Mouse (Mus musculus) hindbrain, embryonic 13.5 days (tissue): Measurements from ENCODE around the gene Osbpl10. TPM values are rescaled to one million over a fixed set of nuclear protein-coding genes. Genes with fewer than 3 reads are reported as not detected.
A peak's percentile ranks its signal among the peaks of the same experiment; 100 is the strongest.
"Not testable (repeated sequence)": the region's sequence is repeated elsewhere in the genome, so short reads cannot be mapped to it uniquely, and the experiment has no call there.

ENCODE experiments used
- ATAC-seq: fragments of 200-750 bp; cut with Nextera tagmentation; 2 replicates; pipeline ENCODE4 v1.8.0; 2017; ENCODE audit warnings: moderate TSS enrichment; ENCODE audit not compliant: low FRiP score
- H3K27ac ChIP-seq: fragments of 300-500 bp; sonication (generic); 2 replicates; pipeline ENCODE4 v1.5.1; 2015; ENCODE audit warnings: inconsistent platforms, mild to moderate bottlenecking, moderate library complexity
- H3K27me3 ChIP-seq: fragments of 300-500 bp; sonication (generic); 2 replicates; pipeline ENCODE4 v1.6.1; 2015; ENCODE audit warnings: mild to moderate bottlenecking, inconsistent platforms
- H3K36me3 ChIP-seq: fragments of 300-500 bp; sonication (generic); 2 replicates; pipeline ENCODE4 v1.6.1; 2015; ENCODE audit warnings: mild to moderate bottlenecking, inconsistent platforms
- H3K4me1 ChIP-seq: fragments of 300-500 bp; sonication (generic); replicated peaks from 2 replicates; pipeline ENCODE4 v1.6.1; 2015; ENCODE audit warnings: inconsistent platforms
- H3K4me2 ChIP-seq: fragments of 300-500 bp; sonication (generic); 2 replicates; pipeline ENCODE4 v1.6.1; 2015; ENCODE audit warnings: inconsistent platforms, mild to moderate bottlenecking, moderate library complexity
- H3K4me3 ChIP-seq: fragments of 300-500 bp; sonication (generic); 2 replicates; pipeline ENCODE4 v1.5.1; 2015; ENCODE audit warnings: mild to moderate bottlenecking, inconsistent platforms
- H3K9ac ChIP-seq: fragments of 300-500 bp; sonication (generic); 2 replicates; pipeline ENCODE4 v1.6.1; 2015; ENCODE audit warnings: mild to moderate bottlenecking, inconsistent platforms
- H3K9me3 ChIP-seq: fragments of 300-500 bp; sonication (generic); 2 replicates; pipeline ENCODE4 v1.6.1; 2016; ENCODE audit warnings: inconsistent platforms
- WGBS: fragments of 180-500 bp; shearing (Covaris S2); methylation state at CpG from one replicate; pipeline ENCODE4 v1.1.7; 2015; 5-methylcytosine and 5-hydroxymethylcytosine counted together
- polyA plus RNA-seq: library from polyadenylated mRNA; unstranded; fragments of >200 nt; fragmentation: Nextera tagmentation; extraction: Ambion mirVana; gene quantifications from 2 replicates; pipeline ENCODE4 v1.2.1, GENCODE M21; 2015

Osbpl10 gene
- polyA plus RNA-seq, 1 experiment from 2014 or later = 1.8 TPM

GRCm38 (mm10) chr9:115020141-115020540 is 41.8 kb downstream of the Osbpl10 start:
- no peak for ATAC-seq
- H3K27ac ChIP-seq = no peak overlapping the region
- H3K4me2 ChIP-seq = no peak overlapping the region
- no peaks in the 10 kb centered on the region for H3K27me3 ChIP-seq
- H3K9ac ChIP-seq = no peak overlapping the region
- H3K9me3 ChIP-seq = no peaks in the 10 kb centered on the region
- WGBS = 87% methylated on average over 7 of the region's 7 CpGs
- no peaks in the 10 kb centered on the region for H3K36me3 ChIP-seq
- H3K4me1 ChIP-seq = no peaks in the 10 kb centered on the region
- H3K4me3 ChIP-seq = no peak overlapping the region

GRCm38 (mm10) chr9:115021419-115021818 is 43.0 kb downstream of the Osbpl10 start:
- Histone ChIP-seq H3K9ac (no peak overlapping the region), H3K9me3 (no peaks in the 10 kb centered on the region), H3K27ac (no peak overlapping the region), H3K4me3 (no peak overlapping the region), H3K27me3 (no peaks in the 10 kb centered on the region), H3K4me2 (no peak overlapping the region), H3K4me1 (no peaks in the 10 kb centered on the region), H3K36me3 (no peaks in the 10 kb centered on the region)
- 97% methylated on average over 2 of the region's 2 CpGs for WGBS
- ATAC-seq = no peak

GRCm38 (mm10) chr9:115023137-115023536 is 44.8 kb downstream of the Osbpl10 start:
- no peak overlapping the region for H3K4me3 ChIP-seq
- WGBS = 75% methylated on average over 3 of the region's 3 CpGs

GRCm38 (mm10) chr9:115023708-115024383 is 45.5 kb downstream of the Osbpl10 start:
- no peak overlapping the region for H3K9ac ChIP-seq
- H3K4me3 ChIP-seq = no peak overlapping the region
- no peaks in the 10 kb centered on the region for H3K9me3 ChIP-seq
- no peak overlapping the region for H3K4me2 ChIP-seq
- H3K27me3 ChIP-seq = no peaks in the 10 kb centered on the region
- H3K4me1 ChIP-seq = peaks cover under 1% of the 10 kb centered on the region; the same call in 1 of the 2 replicates
- 91% methylated on average over 10 of the region's 10 CpGs for WGBS
- no peak overlapping the region for H3K27ac ChIP-seq
- ATAC-seq = no peak
- no peaks in the 10 kb centered on the region for H3K36me3 ChIP-seq

More at GRCm38 (mm10) chr9:115023137-115023536, 44.8 kb downstream of the Osbpl10 start:
- no peak overlapping the region for H3K4me2 ChIP-seq
- no peaks in the 10 kb centered on the region for H3K9me3 ChIP-seq
- H3K9ac ChIP-seq = no peak overlapping the region
- H3K27me3 ChIP-seq = no peaks in the 10 kb centered on the region
- ATAC-seq = no peak
- H3K27ac ChIP-seq = no peak overlapping the region
- H3K36me3 ChIP-seq = no peaks in the 10 kb centered on the region
- H3K4me1 ChIP-seq = no peaks in the 10 kb centered on the region

DNA sequence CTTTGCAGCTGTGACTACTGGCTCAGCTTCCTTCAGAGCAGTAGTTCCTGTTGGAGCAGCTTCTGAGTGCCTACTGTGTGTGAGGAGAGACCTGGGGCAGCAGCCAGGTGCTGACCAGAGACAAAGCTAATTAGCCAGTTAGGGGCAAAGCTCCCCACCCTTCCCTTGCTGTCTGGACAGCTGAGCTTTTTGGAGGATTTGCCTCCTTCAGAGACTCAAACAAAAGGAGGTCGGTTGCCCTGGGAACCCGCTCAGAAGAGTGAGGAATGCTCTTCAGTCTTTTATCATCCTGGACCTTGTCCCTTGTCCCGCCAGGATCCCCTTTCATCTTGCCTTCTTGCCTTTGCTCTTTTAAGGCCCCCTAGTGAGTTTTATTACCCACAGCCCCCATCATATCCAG is 50.9 kb downstream of the Osbpl10 start:
- H3K27me3 ChIP-seq = peaks cover 14% of the 10 kb centered on the region; the same call in 1 of the 2 replicates
- ATAC-seq = peak; percentile 57; the same call in 1 of the 2 replicates
- H3K4me1 ChIP-seq = peaks cover 10% of the 10 kb centered on the region
- H3K36me3 ChIP-seq = no peaks in the 10 kb centered on the region
- WGBS = 5% methylated on average over 3 of the region's 3 CpGs
- H3K27ac ChIP-seq = no peak overlapping the region
- no peaks in the 10 kb centered on the region for H3K9me3 ChIP-seq
- no peak overlapping the region for H3K9ac ChIP-seq
- no peak overlapping the region for H3K4me2 ChIP-seq
- H3K4me3 ChIP-seq = no peak overlapping the region

GRCm38 (mm10) chr9:115030581-115030980 is 52.2 kb downstream of the Osbpl10 start:
- Histone ChIP-seq H3K4me1 (peaks cover 10% of the 10 kb centered on the region), H3K9ac (no peak overlapping the region), H3K36me3 (no peaks in the 10 kb centered on the region), H3K4me2 (no peak overlapping the region), H3K27me3 (peaks cover 14% of the 10 kb centered on the region; the same call in 1 of the 2 replicates), H3K27ac (no peak overlapping the region), H3K4me3 (no peak overlapping the region), H3K9me3 (no peaks in the 10 kb centered on the region)
- WGBS = 38% methylated on average over 4 of the region's 4 CpGs
- no peak for ATAC-seq

- not testable (repeated sequence) for H3K4me2 ChIP-seq, H3K27ac ChIP-seq, ATAC-seq, H3K9ac ChIP-seq, H3K36me3 ChIP-seq, H3K4me3 ChIP-seq, H3K9me3 ChIP-seq
- WGBS = 100% methylated on average over 1 of the region's 1 CpGs
- Histone ChIP-seq H3K4me1 (peaks cover 10% of the 10 kb centered on the region), H3K27me3 (peaks cover 17% of the 10 kb centered on the region; the same call in 1 of the 2 replicates)
Measured at GRCm38 (mm10) chr9:115031046-115031445, 52.7 kb downstream of the Osbpl10 start.

DNA sequence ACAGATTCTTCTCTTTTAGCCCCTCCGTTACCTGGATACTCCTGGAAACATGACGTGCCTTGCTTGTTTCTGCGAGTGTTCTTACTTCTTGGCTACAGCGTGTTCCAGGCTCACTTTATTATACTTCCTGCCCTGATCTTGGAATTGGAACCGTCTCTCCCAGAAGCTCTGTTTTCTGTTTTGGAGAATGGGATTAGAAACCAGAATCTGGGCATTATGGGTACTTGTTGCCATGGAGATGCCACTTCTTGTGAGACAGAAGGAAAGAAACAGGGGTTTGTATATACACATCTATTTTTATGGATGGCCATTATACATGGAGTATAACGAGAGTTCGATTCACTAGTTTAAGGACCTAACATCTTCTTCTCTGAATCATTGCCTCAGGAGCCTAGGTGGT is 54.4 kb downstream of the Osbpl10 start:
- Histone ChIP-seq H3K4me1 (peaks cover 14% of the 10 kb centered on the region), H3K9ac (no peak overlapping the region), H3K4me3 (no peak overlapping the region), H3K36me3 (no peaks in the 10 kb centered on the region), H3K4me2 (no peak overlapping the region), H3K27me3 (peaks cover 17% of the 10 kb centered on the region; the same call in 1 of the 2 replicates), H3K27ac (no peak overlapping the region), H3K9me3 (no peaks in the 10 kb centered on the region)
- ATAC-seq = no peak
- 87% methylated on average over 7 of the region's 7 CpGs for WGBS

- Histone ChIP-seq H3K9me3 (no peaks in the 10 kb centered on the region), H3K27me3 (peaks cover 17% of the 10 kb centered on the region; the same call in 1 of the 2 replicates), H3K4me1 (peaks cover 23% of the 10 kb centered on the region), H3K4me3 (no peak overlapping the region), H3K4me2 (no peak overlapping the region), H3K9ac (no peak overlapping the region), H3K36me3 (no peaks in the 10 kb centered on the region), H3K27ac (no peak overlapping the region)
- WGBS = 76% methylated on average over 6 of the region's 6 CpGs
- no peak for ATAC-seq
Measured at GRCm38 (mm10) chr9:115034271-115034670, 55.9 kb downstream of the Osbpl10 start.

DNA sequence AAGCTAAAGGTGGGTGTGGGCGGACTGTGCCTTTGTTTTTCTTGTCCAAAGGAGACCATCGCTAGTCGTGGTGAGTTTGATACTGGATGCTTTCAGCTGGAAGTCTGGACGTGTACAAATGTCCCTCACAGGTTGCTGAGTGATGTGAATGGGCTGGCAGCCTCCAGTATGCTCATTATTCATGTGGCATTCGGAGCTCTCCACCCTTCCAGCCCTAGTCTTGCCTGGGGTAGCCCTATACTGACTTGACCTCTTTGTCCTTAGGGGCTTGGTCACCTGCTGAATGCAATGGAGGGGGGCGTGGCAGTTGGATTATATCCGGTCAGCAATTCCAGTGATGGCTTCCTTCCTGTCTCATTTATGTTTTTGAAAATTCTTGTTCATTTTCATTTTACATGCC is 56.4 kb downstream of the Osbpl10 start:
- 45% methylated on average over 7 of the region's 7 CpGs for WGBS
- Histone ChIP-seq H3K4me1 (peaks cover 23% of the 10 kb centered on the region), H3K4me2 (no peak overlapping the region), H3K9ac (no peak overlapping the region), H3K27ac (no peak overlapping the region), H3K4me3 (no peak overlapping the region), H3K27me3 (peaks cover 17% of the 10 kb centered on the region; the same call in 1 of the 2 replicates), H3K9me3 (no peaks in the 10 kb centered on the region), H3K36me3 (no peaks in the 10 kb centered on the region)
- no peak for ATAC-seq

DNA sequence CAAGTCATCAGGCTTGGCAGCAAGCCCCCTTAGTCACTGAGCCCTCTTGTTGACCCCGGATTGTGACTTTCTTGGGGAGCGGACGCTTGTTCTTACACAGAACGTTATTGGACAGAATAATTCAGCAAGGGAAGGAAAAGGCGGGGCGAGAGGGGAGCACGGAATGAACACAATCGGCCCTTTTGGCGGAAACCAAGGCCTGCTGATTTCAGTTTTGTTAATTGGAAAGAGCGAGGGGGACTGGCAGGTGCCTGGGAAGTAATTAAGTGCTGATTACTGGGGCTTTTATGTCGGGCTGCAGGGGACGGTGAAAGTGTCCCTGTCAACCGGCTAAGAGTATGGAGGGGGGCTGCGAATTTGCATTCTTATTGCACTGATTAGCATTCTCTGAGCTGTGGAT is 59.8 kb downstream of the Osbpl10 start:
- WGBS = 16% methylated on average over 14 of the region's 14 CpGs
- peaks cover 12% of the 10 kb centered on the region; the same call in 1 of the 2 replicates for H3K27me3 ChIP-seq
- 0 out of 2 replicates have a peak overlapping the region, but pooled peaks have one; percentile 16 for H3K4me2 ChIP-seq
- peak overlapping the region; percentile 44 for H3K27ac ChIP-seq
- no peak overlapping the region for H3K4me3 ChIP-seq
- H3K9ac ChIP-seq = no peak overlapping the region
- no peaks in the 10 kb centered on the region for H3K9me3 ChIP-seq
- ATAC-seq = peak; percentile 49; the same call in 1 of the 2 replicates
- no peaks in the 10 kb centered on the region for H3K36me3 ChIP-seq
- peaks cover 24% of the 10 kb centered on the region for H3K4me1 ChIP-seq

DNA sequence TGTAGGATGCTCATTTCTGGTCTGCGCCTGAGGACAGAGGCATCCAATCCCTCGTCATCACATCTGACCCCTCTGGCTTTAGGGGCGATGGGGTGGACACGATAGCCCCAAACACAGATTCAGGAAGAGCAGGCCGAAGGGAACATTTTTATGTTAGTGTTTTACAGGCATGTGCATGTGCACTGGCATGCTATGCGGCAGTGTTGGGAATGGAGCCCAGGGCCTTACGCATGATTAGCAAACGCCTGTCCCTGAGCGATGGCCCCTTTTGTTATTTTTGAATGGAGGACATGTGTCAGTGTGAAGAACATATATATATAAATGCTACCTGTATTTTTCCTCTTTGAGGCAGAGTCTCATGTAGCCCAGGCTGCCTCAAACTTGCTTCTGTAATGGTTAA is 60.3 kb downstream of the Osbpl10 start:
- H3K4me3 ChIP-seq = no peak overlapping the region
- H3K27ac ChIP-seq = peak overlapping the region; percentile 44
- peak; percentile 18; the same call in 1 of the 2 replicates for ATAC-seq
- 60% methylated on average over 9 of the region's 9 CpGs for WGBS
- peaks cover 24% of the 10 kb centered on the region for H3K4me1 ChIP-seq
- H3K9ac ChIP-seq = no peak overlapping the region
- H3K4me2 ChIP-seq = 0 out of 2 replicates have a peak overlapping the region, but pooled peaks have one; percentile 16
- H3K9me3 ChIP-seq = no peaks in the 10 kb centered on the region
- H3K27me3 ChIP-seq = peaks cover 7% of the 10 kb centered on the region; the same call in 1 of the 2 replicates
- no peaks in the 10 kb centered on the region for H3K36me3 ChIP-seq

- Histone ChIP-seq H3K4me2 (no peak overlapping the region), H3K4me1 (peaks cover 24% of the 10 kb centered on the region), H3K27me3 (0 out of 2 replicates have a peak, but pooled peaks cover 3% of the 10 kb centered on the region), H3K9me3 (no peaks in the 10 kb centered on the region), H3K9ac (no peak overlapping the region), H3K27ac (no peak overlapping the region), H3K4me3 (no peak overlapping the region), H3K36me3 (no peaks in the 10 kb centered on the region)
- ATAC-seq = peak; percentile 40; the same call in 1 of the 2 replicates
- WGBS = 34% methylated on average over 7 of the region's 7 CpGs
Measured at GRCm38 (mm10) chr9:115039245-115039644, 60.9 kb downstream of the Osbpl10 start.
